Mouse (Mus musculus) frontal cortex, postnatal 36 days (tissue): ENCODE measurements around the gene Actr1a.

Experiments used
- DNase-seq, 2 experiments: peaks; one replicate each; pipeline ENCODE4 v3.0.0; 2022; ENCODE audit warnings: low spot score in 2 of 2

Actr1a gene

GRCm38 (mm10) chr19:46399886-46400285, 4.3 kb upstream of the Actr1a start:
- no peak for DNase-seq

DNA sequence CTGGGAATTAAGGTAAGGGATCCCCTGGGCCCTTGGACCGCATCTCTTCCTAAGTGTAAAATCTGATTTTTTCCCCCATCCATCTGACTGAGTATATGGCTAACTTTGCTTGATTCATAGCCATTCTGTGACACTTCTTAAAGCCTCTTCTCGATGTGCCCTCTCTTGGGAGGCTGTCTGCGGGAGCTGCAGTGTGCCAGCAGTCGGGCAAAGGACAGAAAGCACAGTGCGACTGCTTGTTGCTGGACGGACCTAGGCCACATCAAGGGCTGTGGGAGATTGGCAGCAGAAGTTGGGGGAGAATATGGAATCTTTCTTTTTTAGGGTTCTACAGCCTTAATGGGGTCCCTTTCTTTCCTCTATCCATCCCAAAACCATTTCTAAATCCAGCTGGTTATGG, 3.8 kb upstream of the Actr1a start:
- DNase-seq = no peak

- no peak for DNase-seq
Measured at GRCm38 (mm10) chr19:46398401-46398800, 2.9 kb upstream of the Actr1a start.

GRCm38 (mm10) chr19:46397436-46398001, 2.0 kb upstream of the Actr1a start:
- DNase-seq = no peak

DNA sequence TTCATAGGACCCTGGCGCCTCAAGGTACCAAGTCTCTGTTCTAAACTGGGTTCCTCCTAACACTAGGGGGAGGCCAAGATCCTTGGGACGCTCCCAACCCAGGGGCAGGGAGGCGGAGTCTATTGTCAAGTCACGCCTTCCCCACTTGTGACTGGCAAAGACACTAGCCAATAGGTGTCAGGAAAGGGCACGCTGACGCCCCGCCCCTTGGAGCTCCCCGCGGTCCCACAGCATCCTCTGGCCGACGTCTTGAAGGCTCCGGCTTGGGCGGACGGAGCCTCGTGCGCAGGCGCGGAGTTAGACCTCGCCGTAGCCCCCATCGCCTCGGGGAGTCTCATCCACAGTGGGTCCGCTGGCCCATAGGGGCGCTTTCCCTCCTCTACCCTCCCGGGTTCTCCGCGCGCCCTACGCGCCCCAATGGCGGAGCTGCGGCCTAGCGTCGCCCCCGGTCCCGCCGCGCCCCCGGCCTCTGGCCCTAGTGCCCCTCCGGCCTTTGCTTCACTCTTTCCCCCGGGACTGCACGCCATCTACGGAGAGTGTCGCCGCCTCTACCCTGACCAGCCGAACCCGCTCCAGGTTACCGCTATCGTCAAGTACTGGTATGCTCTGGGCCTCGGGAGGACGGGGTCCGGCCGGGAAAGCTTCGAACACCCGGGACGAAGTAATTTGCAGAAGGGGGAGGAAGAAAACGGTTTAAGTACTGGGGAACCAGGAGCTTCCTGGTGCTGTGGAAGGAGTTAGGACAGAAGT, 1.3 kb upstream of the Actr1a start, which contains the start of gene Sufu:
Gene Sufu, plus strand, starts transcription at position 211 of the 750 bp plus-strand sequence.
- peak; percentile 98 to 99 for DNase-seq

DNA sequence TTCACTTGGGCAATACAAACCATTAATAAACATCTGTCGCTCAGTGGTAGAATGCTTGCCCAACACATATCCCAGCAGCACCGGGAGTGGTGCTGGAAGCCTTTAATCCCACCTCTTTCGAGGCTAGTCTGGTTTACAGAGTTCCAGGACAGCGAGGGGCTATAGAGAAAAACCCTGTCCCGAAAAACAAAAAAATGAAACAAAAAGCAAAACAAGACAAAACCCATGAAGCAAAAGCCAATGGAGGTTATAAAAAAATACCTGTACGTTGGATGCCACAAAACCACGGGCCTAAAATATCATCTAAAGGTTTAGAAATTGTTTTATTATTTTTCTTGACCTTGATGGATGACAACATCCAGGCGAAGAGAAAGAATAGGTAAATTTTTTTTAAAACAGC, 561 bp upstream of the Actr1a start:
- no peak for DNase-seq

- no peak for DNase-seq
Measured at GRCm38 (mm10) chr19:46394712-46395108, 838 bp downstream of the Actr1a start.

DNA sequence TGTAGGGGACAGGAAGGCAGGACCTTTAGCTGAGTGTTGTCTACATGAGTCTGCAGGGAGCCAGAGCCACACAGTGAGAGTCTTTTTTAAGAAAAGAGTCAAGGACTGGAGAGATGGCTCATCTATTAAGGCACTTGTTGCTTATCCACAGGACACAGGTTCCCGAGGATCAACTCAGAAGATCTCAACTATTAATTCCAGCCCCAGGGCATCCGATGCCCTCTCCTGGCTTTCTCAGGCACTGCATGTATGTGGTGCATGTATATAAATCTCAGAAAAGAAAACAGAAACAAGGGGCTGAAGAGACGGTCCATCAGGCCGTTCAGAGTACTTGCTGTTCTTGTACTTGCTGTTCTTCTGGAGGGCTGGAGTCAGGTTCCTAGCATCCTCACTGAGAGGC, 3.5 kb downstream of the Actr1a start:
- no peak for DNase-seq

GRCm38 (mm10) chr19:46389872-46390271, 5.7 kb downstream of the Actr1a start:
- no peak for DNase-seq

DNA sequence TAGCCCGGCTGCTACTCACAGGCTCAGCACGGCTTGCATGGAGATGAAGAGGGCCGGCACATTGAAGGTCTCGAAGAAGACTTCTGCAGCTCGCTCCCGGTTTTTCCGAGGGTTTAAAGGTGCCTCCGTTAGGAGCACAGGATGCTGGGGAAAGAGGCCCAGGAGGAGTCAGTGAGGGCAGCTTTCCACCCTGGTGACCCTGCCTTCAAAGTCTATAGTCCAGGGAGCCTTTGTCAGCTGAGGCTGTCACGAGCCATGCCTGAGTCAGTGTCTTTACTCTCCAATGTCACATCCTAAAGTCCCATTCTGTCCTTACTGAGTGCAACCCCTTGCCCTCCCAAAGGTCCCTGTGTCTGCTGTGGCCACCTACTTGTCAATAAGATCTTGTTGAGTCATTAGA, 13.3 kb downstream of the Actr1a start:
- DNase-seq = no peak

- DNase-seq = no peak
Measured at GRCm38 (mm10) chr19:46375891-46376290, 19.7 kb downstream of the Actr1a start.

- peak in 1 of 2 experiments; percentile 58 for DNase-seq
Measured at GRCm38 (mm10) chr19:46375489-46375888, 20.1 kb downstream of the Actr1a start.

DNA sequence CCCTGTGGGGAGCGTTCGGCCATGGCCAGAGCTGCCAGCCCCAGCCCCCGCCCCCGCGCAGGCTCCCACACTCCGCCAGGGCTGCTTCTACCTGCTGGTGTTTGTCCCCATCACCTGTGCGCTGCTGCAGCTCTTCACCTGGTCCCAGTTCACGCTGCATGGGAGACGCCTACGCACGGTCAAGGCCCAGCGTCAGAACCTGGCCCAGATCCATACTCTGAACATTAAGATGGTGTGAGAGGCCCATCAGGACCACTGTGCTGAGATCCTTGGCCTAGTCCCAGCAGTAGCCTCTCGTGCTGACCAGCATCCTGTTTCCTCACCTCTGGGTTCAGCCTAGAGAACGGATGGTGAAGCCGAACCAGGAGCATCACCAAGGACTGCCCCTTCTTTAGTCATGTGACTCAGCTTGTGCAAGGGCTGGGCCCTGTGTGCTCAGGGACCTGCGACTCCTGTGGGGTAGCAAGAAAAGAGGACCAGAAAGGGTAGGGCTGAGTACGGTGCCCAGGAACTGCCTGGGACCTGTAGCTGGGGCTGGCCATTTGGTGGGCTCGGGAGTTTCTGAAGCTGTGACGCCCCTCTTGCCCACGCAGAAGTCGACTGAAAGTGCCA, 21.0 kb downstream of the Actr1a start:
- no peak for DNase-seq

DNA sequence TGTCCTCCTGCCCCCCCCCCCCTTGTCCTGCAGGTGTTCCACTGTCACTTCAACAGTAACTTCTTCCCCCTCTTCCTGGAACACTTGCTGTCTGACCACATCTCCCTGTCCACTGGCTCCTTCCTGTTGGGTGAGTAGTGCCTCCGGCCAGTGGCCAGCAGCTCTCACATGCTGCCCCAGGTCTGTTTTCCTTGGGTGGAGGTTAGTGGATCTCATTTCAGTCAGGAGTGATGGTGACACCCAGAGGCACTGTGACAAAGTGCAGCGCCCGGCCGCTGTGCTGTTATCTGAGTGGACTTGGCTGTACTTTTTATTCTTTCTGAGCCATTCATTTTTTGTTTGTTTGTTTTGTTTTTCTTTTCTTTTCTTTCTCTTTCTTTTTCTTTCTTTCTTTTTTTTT, 26.3 kb downstream of the Actr1a start:
- peak; percentile 46 to 70 for DNase-seq

- DNase-seq = peak; percentile 64 to 69
Measured at GRCm38 (mm10) chr19:46367798-46368590, 27.6 kb downstream of the Actr1a start.

DNA sequence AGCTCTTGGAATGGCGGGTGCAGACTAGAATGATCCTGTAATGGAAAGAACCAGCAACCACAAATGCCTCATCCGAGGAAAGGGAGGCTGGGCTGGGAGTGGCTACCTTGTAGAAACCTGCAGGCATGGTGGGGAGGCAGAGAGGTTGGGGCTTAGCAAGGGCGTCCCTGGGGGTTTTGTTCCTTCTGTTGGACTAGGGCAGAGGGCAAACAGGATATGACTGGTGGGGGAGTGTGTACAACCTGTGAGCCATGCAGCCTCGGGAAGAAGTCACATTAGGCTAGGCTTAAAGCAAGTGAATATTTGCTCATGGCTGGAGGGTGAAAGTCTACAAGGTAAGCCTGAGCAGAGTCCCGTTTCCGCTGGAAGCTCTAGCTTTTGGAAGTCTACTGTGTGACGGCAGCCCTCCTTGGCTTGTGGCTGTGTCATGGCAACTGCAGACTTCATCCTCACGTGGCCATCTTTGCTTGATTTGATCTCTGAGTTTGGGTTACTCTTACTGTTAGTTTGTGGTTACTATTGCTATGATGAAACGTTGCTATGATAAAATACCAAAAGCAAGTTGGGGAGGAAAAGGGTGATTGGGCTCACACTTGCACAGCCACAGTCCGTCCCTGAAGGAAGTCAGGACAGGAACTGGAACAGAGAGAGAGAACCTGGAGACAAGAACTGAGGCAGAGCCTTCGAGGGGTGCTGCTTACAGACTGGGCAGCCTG, 32.1 kb downstream of the Actr1a start:
- DNase-seq = no peak

DNA sequence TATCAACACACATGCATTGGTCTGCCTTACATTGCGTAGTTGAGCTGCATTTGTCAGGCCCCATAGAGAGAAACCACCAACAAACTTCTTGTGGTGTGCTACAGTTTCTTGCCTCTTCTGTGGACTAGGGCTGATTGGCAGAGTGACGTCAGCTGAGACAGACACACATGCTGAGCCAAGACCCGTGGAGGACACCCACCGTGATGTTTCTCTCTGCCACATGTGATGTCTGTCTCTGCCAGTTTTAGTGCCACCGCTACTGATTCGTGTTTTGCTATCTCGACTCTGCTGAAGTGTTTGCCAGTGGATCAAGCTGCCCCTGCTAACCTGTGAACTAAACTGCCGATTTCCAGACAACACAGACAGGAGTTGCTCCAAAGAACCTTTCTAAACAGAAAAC, 33.4 kb downstream of the Actr1a start:
- no peak for DNase-seq

DNA sequence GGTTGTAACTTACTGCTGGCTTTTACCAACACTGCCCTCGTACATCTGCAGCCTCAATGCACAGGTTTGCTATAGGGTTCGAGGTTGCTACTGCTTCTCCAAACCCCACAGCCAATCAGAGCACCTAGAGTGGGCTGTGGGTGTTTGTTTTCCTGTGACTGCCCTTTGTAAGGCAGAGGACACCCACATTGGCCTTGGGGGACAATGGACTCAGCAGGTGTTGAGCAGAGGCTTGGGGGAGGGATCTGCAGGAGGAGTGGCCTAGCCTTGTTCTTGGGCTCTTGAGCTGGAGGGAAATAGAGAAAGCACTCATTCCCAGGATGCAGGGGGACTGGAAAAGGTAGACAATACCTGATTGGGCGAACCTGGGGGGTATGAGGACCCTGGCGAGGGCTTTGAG, 37.2 kb downstream of the Actr1a start:
- DNase-seq = no peak

DNA sequence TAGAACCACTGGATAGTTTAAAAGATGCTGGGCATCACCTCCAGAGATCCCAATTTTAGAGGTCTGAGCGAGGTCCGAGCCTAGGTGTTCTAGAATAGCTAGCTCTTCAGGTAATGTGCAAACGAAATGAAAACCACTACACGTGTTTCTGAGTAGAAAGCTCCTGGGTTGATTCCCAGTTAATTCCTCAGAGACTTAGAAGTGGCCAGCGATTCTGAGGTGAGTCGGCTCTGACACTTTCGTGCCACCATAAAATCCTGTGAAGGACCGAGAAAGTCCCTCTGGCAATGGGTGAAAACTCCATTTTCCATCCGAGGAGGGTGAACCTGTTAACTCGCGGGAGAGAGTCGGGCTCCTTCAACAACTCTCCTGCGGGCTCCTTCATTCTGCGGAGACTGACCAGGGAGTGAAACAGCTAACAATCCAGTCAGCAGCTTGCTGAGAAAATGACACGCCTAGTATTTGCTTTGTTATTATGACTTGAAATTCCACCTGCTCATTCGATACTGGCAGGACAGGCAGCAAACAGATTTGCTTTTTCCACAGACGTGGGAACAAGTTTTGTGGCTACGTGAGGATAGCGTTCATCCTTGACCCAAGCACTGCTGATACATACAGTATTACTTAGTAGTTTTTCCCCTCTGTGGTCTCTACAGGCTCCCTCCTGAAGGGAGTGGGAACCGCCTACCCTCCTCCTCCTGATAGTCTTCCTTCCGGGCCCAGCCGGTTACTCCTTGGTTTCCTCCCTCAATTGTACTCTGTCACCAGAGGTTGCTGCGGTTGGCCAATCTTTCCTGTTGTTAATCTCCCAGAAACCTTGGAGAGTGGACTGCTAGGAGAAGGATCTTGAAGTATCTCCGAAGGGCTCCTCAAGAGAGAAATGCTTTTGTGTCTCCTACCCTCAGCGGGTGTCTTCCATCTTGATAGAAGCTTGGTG, 37.9 kb downstream of the Actr1a start:
- DNase-seq = no peak

DNA sequence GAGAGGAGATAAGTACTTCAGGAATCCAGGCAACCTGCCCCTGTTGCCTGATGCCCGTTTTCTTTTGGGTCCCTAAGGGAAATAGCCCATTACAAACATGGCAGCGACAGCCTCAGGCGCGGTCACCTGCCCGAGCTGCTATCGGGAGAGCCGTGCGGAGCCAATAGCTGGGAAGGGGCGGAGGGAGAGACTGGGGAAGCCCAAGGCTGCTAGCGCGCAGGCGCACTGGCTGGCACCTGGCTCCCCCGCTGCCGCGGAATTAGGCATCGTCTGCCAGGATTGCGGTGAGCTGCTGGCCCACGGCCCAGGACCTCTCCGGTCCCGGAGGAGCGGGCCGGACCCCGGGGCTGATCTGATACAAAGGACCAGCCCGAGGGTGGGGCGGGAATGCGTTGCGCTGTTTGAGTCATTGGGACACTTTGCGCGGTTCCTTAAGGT, 38.8 kb downstream of the Actr1a start:
- DNase-seq = peak; percentile 90 to 91
